Mouse (Mus musculus) liver, embryonic 16.5 days (tissue): ENCODE data around the gene 1810013L24Rik. TPM values are rescaled to one million over a fixed set of nuclear protein-coding genes. Genes with fewer than 3 reads are reported as not detected.
"Not testable (repeated sequence)": the region's sequence is repeated elsewhere in the genome, so short reads cannot be mapped to it uniquely, and the experiment has no call there.

ENCODE experiments used
- ATAC-seq: fragments of 200-750 bp; cut with Nextera tagmentation; 2 replicates; pipeline ENCODE4 v1.8.0; 2017; ENCODE audit warnings: low read depth, mild to moderate bottlenecking, moderate number of reproducible peaks, moderate library complexity
- H3K27ac ChIP-seq: fragments of 300-500 bp; sonication (generic); 2 replicates; pipeline ENCODE4 v1.5.1; 2014; ENCODE audit warnings: mild to moderate bottlenecking, low read length
- H3K27me3 ChIP-seq: fragments of 300-500 bp; sonication (generic); 2 replicates; pipeline ENCODE4 v1.6.1; 2014; ENCODE audit warnings: low read depth, low read length, mixed read lengths; ENCODE audit not compliant: control insufficient read depth, insufficient read depth
- H3K36me3 ChIP-seq: fragments of 300-500 bp; sonication (generic); 2 replicates; pipeline ENCODE4 v1.6.1; 2014; ENCODE audit warnings: mild to moderate bottlenecking; ENCODE audit not compliant: control insufficient read depth, insufficient read depth
- H3K4me1 ChIP-seq: fragments of 300-500 bp; sonication (generic); 2 replicates; pipeline ENCODE4 v1.6.1; 2014; ENCODE audit warnings: low read depth, low read length, mixed read lengths; ENCODE audit not compliant: control insufficient read depth
- H3K4me2 ChIP-seq: fragments of 300-500 bp; sonication (generic); 2 replicates; pipeline ENCODE4 v1.6.1; 2014; ENCODE audit warnings: low read depth, low read length, mixed read lengths
- H3K4me3 ChIP-seq: fragments of 300-500 bp; sonication (generic); 2 replicates; pipeline ENCODE4 v1.5.1; 2014; ENCODE audit warnings: low read depth, mild to moderate bottlenecking, low read length
- H3K9ac ChIP-seq: fragments of 300-500 bp; sonication (generic); 2 replicates; pipeline ENCODE4 v1.6.1; 2014; ENCODE audit warnings: low read depth, low read length
- H3K9me3 ChIP-seq: fragments of 300-500 bp; sonication (generic); replicated peaks from 2 replicates; pipeline ENCODE4 v1.6.1; 2016; ENCODE audit warnings: low read length; ENCODE audit not compliant: control insufficient read depth
- WGBS: fragments of 180-500 bp; shearing (Covaris S2); extraction: QIAGEN DNeasy Blood & Tissue Kit; methylation state at CpG from one replicate; pipeline ENCODE4 v1.1.7; 2014; ENCODE audit not compliant: insufficient replicate concordance; 5-methylcytosine and 5-hydroxymethylcytosine counted together
- polyA plus RNA-seq: library from polyadenylated mRNA; unstranded; fragments of >200 nt; fragmentation: Nextera tagmentation; extraction: Ambion mirVana; gene quantifications from 2 replicates; pipeline ENCODE4 v1.2.1, GENCODE M21; 2015

The 1810013L24Rik gene
- polyA plus RNA-seq, 1 experiment from 2014 or later, result 10.9 TPM

DNA sequence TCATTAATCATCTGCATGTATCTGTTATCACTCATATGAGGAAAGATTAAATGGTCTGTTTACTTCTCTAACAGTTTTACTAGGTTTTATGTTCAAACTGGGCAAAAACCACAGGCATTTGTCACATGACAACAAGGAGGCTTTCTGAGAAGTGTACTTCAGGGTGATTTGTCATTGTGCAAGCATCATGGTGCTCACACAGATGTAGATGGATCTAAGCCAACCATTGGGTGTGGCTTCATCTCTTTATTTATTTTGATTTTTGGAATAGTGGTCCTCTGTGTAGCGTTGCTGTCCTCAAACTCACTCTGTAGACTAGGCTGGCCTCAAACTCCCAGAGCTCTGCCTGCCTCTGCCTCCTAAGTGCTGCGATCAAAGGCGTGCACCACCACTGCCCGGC, 65.4 kb downstream of the 1810013L24Rik start:
- no peak for ATAC-seq
- H3K9ac ChIP-seq, result no peak overlapping the region
- no peaks in the 10 kb centered on the region for H3K4me1 ChIP-seq
- no peak overlapping the region for H3K4me2 ChIP-seq
- H3K36me3 ChIP-seq, result no peaks in the 10 kb centered on the region
- no peak overlapping the region for H3K27ac ChIP-seq
- no peaks in the 10 kb centered on the region for H3K9me3 ChIP-seq
- 73% methylated on average over 4 of the region's 4 CpGs for WGBS
- H3K4me3 ChIP-seq, result no peak overlapping the region
- no peaks in the 10 kb centered on the region for H3K27me3 ChIP-seq

DNA sequence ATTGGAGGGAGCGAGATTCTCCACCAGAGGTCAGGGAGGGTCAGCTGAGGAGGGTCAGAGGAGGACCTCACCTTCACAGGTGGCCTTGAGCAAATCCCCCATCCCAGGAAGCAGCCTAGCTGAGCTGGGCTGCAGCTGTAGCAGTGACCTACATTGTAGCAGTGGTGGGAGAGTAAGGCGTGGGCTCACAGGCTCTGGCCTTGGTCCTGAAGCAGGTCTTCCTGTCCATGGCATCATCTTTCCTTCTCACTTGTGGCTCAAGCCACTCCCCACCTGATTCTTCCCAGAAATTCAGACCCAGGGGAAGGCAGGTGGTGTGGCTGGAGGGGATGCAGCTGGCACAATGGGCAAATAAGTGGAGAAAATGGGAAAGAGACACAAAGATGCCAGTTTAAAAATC, 76.2 kb downstream of the 1810013L24Rik start:
- not testable (repeated sequence) for H3K27me3 ChIP-seq, H3K9ac ChIP-seq, H3K9me3 ChIP-seq, H3K36me3 ChIP-seq, H3K4me1 ChIP-seq, ATAC-seq, H3K4me3 ChIP-seq, H3K27ac ChIP-seq, H3K4me2 ChIP-seq
- 14% methylated on average over 2 of the region's 2 CpGs for WGBS

Other genes with a start within 250 kb of the 1810013L24Rik start
- 29.5 and 30.1 TPM in 2 replicates for gene Pmm2, start 192.4 kb upstream of the 1810013L24Rik start, polyA plus RNA-seq
- 8.9 and 9.7 TPM in 2 replicates for gene Tmem186, start 192.4 kb upstream of the 1810013L24Rik start, polyA plus RNA-seq
- gene Carhsp1, start 157.9 kb upstream of the 1810013L24Rik start, polyA plus RNA-seq, result 95.2 and 96.6 TPM in 2 replicates
- gene Gm5767, start 149.3 kb upstream of the 1810013L24Rik start, polyA plus RNA-seq, result 0.15 TPM in 1 of 2 replicates, not detected in the other
- 22.4 and 22.6 TPM in 2 replicates for gene Usp7, start 37.8 kb upstream of the 1810013L24Rik start, polyA plus RNA-seq